Mouse (Mus musculus) limb, embryonic 14.5 days (tissue): ENCODE results near the gene Rhou. TPM values are rescaled to one million over a fixed set of nuclear protein-coding genes. Genes with fewer than 3 reads are reported as not detected.

Experiments used
- ATAC-seq: fragments of 200-750 bp; cut with Nextera tagmentation; 2 replicates; pipeline ENCODE4 v1.8.0; 2017; ENCODE audit warnings: low read depth, moderate number of reproducible peaks, moderate TSS enrichment; ENCODE audit not compliant: low FRiP score
- DNase-seq: peaks from one replicate; pipeline ENCODE4 v3.0.0-alpha.2; 2015; ENCODE audit warnings: low spot score
- H3K27ac ChIP-seq: fragments of 300-500 bp; sonication (generic); replicated peaks from 2 replicates; pipeline ENCODE4 v1.5.1; 2014; ENCODE audit warnings: low read depth, mild to moderate bottlenecking, low read length, moderate library complexity, mixed read lengths
- H3K27me3 ChIP-seq: fragments of 300-500 bp; sonication (generic); 2 replicates; pipeline ENCODE4 v1.6.1; 2014; ENCODE audit warnings: low read length, mixed read lengths; ENCODE audit not compliant: control insufficient read depth, insufficient read depth
- H3K36me3 ChIP-seq: fragments of 300-500 bp; sonication (generic); 2 replicates; pipeline ENCODE4 v1.6.1; 2014; ENCODE audit warnings: mild to moderate bottlenecking, low read length, moderate library complexity, mixed read lengths; ENCODE audit not compliant: control insufficient read depth, insufficient read depth
- H3K4me1 ChIP-seq: fragments of 300-500 bp; sonication (generic); 2 replicates; pipeline ENCODE4 v1.6.1; 2014; ENCODE audit warnings: antibody characterized with exemption, low read length, mixed read lengths; ENCODE audit not compliant: control insufficient read depth, insufficient read depth
- H3K4me2 ChIP-seq: fragments of 300-500 bp; sonication (generic); replicated peaks from 2 replicates; pipeline ENCODE4 v1.6.1; 2014; ENCODE audit warnings: low read depth, mild to moderate bottlenecking, low read length, moderate library complexity; ENCODE audit not compliant: severe bottlenecking
- H3K4me3 ChIP-seq: fragments of 300-500 bp; sonication (generic); replicated peaks from 2 replicates; pipeline ENCODE4 v1.5.1; 2014; ENCODE audit warnings: low read length
- H3K9ac ChIP-seq: fragments of 300-500 bp; sonication (generic); 2 replicates; pipeline ENCODE4 v1.6.1; 2014; ENCODE audit warnings: mild to moderate bottlenecking, low read depth, low read length, moderate library complexity; ENCODE audit not compliant: severe bottlenecking
- H3K9me3 ChIP-seq: fragments of 300-500 bp; sonication (generic); 2 replicates; pipeline ENCODE4 v1.6.1; 2016; ENCODE audit warnings: low read length; ENCODE audit not compliant: control insufficient read depth
- POLR2A ChIP-seq: fragments of 200-500 bp; IDR thresholded peaks from 2 replicates; pipeline ENCODE4 v1.8.0; 2012; ENCODE audit warnings: inconsistent platforms, mild to moderate bottlenecking, moderate library complexity, borderline replicate concordance; ENCODE audit not compliant: insufficient read depth, insufficient read length; ENCODE audit errors: extremely low read depth
- WGBS: fragments of 180-500 bp; shearing (Covaris S2); extraction: QIAGEN DNeasy Blood & Tissue Kit; methylation state at CpG from one replicate; pipeline ENCODE4 v1.1.7; 2014; 5-methylcytosine and 5-hydroxymethylcytosine counted together
- polyA plus RNA-seq, 2 experiments: library from polyadenylated mRNA; depleted of rRNA in 1 of 2; stranded (reverse) in 1 of 2; unstranded in 1 of 2; fragments of >200 nt; fragmentation: Nextera tagmentation in 1 of 2; extraction: Ambion mirVana in 1 of 2; gene quantifications; 2 replicates each; pipeline versions ENCODE4 v1.2.1 to v1.2.3; 2012 to 2014

Rhou gene
- polyA plus RNA-seq, 2 experiments = 11.0 to 21.2 TPM

DNA sequence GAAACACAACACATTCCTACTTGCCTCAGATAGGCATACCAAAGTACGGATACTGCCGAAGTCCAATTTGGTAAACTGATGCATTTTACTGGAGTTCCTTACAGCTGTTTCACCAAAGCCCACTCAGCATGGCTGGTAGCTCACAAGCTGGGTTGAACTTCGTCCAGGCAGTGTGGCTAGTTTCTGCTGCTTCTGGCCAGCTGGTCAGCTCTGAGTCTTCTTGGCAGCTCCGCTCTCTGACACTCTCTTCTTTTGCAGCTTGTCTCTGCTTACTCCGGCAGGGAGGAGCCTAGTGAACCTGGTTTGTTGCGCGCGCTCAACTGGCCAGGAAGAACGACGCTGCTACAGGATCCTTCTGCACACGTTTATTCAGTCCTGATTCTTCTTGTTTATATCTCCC, 18.1 kb upstream of the Rhou start:
- WGBS = 68% methylated on average over 11 of the region's 11 CpGs
- no peak for ATAC-seq
- TF ChIP-seq POLR2A = no peak
- Histone ChIP-seq H3K27me3 (no peaks in the 10 kb centered on the region), H3K4me2 (no peak overlapping the region), H3K36me3 (no peaks in the 10 kb centered on the region), H3K4me1 (0 out of 2 replicates have a peak, but pooled peaks cover 3% of the 10 kb centered on the region), H3K9me3 (no peaks in the 10 kb centered on the region), H3K4me3 (no peak overlapping the region), H3K27ac (no peak overlapping the region), H3K9ac (no peak overlapping the region)
- no peak for DNase-seq

DNA sequence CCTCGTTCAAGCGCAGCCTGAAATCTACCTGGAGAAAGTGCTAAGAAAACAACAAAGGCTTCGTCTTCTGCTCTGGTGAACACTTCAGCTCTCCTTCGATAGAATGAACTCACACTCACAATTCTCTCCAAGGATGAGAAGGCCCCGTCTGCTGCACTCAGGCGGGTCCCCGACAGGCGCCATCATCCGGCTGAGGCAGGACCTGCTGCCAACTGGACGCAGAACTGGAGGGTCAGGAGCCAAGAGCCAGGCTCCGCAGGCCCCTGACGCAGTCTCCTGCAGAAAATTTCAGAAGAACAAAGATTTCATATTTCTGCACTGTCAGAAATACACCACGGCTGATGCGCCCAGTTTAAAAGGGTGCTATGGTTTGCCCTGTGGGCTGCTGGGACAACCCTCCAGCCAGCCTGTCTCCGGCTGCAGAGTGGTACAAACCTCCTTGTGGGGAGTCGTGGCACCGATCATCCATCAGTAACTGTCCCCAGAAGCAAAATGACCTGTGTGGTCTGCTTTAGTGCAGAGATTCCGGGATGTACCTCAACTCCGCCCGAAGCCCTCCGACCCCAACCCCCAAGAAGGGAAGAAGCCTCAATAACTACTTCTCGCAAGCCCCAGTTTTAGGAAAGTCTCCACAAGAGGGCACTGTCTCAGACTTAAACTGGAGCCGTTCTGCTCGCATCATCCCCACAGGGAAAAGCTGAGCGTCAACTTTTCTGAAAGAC, 10.2 kb upstream of the Rhou start:
- no peaks in the 10 kb centered on the region for H3K9me3 ChIP-seq
- 16% methylated on average over 25 of the region's 25 CpGs for WGBS
- no peak for TF ChIP-seq POLR2A
- ATAC-seq = no peak
- DNase-seq = peak; percentile 78
- 0 out of 2 replicates have a peak overlapping the region, but pooled peaks have one; percentile 3 for H3K9ac ChIP-seq
- peak overlapping the region; percentile 41 for H3K4me2 ChIP-seq
- no peaks in the 10 kb centered on the region for H3K27me3 ChIP-seq
- no peaks in the 10 kb centered on the region; the same call in 1 of the 2 replicates for H3K4me1 ChIP-seq
- H3K27ac ChIP-seq = no peak overlapping the region
- 0 out of 2 replicates have a peak overlapping the region, but pooled peaks have one; percentile 14 for H3K4me3 ChIP-seq
- H3K36me3 ChIP-seq = no peaks in the 10 kb centered on the region

DNA sequence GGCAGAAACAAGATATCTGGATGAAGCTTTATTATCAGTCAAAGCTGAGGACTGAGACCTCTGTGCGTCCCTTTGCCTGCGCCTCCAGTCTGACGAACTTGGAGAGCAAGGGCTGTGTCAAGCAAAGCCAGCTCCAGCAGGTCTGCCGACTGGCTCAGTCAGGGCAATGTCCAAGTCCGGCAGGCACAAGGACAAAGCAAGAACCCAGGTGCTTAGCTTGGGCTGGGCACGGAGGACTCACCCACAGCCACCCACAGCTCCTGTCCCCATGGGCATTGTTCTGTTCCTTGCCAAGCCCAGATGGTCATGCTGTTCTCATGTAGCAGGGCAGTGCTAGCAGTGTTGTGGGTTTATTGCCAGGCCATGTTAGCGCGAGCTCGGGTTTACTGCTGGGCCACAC, 8.5 kb upstream of the Rhou start:
- Histone ChIP-seq H3K4me2 (no peak overlapping the region), H3K27me3 (no peaks in the 10 kb centered on the region), H3K36me3 (no peaks in the 10 kb centered on the region), H3K27ac (no peak overlapping the region), H3K9ac (no peak overlapping the region), H3K9me3 (no peaks in the 10 kb centered on the region), H3K4me1 (no peaks in the 10 kb centered on the region; the same call in 1 of the 2 replicates), H3K4me3 (no peak overlapping the region)
- 47% methylated on average over 9 of the region's 9 CpGs for WGBS
- DNase-seq = no peak
- no peak for ATAC-seq
- no peak for TF ChIP-seq POLR2A

DNA sequence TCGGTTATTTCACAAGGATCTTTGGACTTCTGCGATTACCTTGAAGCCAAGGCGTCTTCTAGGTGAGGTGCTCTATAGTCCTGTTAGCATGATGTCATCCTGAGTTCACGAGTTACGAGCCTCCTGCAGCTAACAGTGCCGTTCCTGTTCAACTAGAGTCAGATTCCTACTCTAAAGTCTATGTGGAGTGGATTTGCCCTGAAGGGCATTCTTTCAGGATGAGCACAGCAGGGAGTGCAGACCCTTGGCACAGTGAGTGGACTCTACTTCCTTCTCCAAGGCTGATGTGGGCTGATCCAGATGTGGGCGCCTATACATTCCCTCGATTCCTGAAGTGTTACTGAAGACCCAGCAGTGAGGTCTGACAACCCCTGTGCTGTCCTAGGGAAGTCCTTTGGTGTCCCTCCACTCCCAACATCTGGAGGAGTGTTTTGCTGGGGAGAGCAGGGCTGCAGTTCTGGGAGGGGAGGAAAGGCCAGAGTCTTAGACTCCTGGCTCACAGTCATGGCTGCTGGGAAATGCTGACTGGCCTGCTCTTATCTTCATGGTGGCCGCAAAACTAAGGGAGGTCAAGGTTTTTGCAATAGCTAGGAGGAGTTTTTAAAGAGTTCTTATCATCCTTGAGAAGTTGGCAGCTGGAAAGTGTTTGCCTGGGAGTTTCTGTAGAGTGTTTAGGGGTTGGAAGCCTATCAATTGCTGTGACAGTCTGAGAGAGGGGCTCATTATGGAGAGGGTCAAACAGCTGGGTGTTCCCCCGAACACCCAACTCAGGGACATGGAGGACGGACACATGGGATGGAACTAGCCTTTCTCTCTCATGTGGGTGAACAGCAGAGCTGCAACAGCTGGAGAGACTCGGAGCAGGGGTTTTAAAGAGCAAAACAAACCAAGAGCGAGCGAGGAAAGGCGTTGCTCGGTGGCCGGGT, 5.2 kb upstream of the Rhou start:
- Histone ChIP-seq H3K4me2 (no peak overlapping the region), H3K36me3 (no peaks in the 10 kb centered on the region), H3K4me1 (no peaks in the 10 kb centered on the region; the same call in 1 of the 2 replicates), H3K9ac (no peak overlapping the region), H3K27ac (no peak overlapping the region; the same call in 1 of the 2 replicates), H3K4me3 (no peak overlapping the region), H3K27me3 (no peaks in the 10 kb centered on the region), H3K9me3 (no peaks in the 10 kb centered on the region)
- 51% methylated on average over 17 of the region's 17 CpGs for WGBS
- no peak for TF ChIP-seq POLR2A
- DNase-seq (no peak), ATAC-seq (peak; percentile 19)

DNA sequence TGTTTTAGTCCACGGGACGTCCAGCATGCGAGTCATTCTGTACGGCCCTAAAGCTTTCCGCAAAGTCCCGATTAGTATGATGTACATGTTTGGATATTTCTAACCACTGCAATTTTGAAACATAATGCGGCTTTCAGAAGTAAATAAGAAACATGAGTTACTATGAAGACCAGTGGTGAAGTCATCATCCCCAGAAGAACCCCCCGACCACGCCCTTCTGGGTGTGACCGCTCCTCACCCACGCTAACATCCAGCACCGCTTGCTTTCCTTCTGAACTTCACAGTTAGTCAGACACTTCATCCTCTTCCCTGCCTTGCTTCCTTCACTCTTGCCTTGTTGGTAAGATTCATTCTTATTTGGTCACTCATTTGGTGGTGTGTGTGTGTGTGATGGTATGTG, 4.2 kb upstream of the Rhou start:
- Histone ChIP-seq H3K9me3 (no peaks in the 10 kb centered on the region), H3K9ac (no peak overlapping the region), H3K4me2 (no peak overlapping the region), H3K27me3 (no peaks in the 10 kb centered on the region), H3K4me1 (no peaks in the 10 kb centered on the region; the same call in 1 of the 2 replicates), H3K4me3 (no peak overlapping the region), H3K27ac (no peak overlapping the region), H3K36me3 (no peaks in the 10 kb centered on the region)
- DNase-seq (no peak), ATAC-seq (no peak)
- TF ChIP-seq POLR2A = no peak
- 77% methylated on average over 12 of the region's 12 CpGs for WGBS
